ENCODE assay signal across 9 mouse cellular contexts in the genomic region with DNA sequence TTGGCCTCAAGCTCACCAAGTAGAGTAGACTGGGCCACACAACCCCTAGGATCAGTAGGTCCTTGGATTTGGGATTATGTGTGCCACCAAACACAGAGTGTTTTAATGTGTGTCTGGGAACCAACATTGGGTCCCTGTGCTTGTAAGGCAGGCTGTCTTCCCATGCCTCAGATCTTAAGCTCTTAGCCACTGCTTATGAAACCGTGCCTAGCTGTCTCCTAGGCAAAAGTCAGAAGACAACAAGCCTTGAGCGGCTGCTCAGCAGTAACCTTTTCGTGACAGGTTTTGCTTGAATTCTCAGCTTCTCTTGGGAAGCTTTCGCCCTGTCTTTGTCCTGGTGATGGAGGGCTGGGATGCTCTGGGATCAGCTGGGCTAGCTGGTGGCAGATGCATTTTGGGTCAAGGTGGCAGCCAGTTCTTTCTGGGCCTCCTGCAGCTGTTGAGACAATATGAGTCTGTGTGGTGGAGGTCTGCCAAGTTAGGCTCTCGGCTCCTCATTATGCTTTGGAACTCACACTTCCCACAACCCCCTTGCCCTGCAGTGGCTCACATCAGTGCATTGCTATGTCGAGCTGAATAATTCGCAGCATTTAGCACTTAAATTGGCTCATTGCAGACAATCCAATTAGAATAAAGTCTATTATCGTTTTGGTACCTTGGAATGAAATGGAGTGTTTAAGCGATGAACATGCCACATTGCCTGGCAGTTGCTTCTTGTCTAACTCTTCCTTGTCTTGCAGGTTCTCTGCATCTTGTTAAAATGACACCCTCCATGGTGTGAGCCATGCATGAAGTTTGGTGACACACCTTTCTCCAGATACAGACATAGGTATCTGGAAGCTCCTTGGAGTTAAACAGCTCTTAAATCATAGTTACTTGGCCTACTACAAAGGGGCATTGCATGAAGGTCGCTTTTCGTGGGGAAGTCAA.
A peak's percentile ranks its signal among the peaks of the same experiment; 100 is the strongest.
DNase-seq lines count a peak whose midpoint lies in the region; TF ChIP-seq lines count a peak whose summit lies in the region.
"Had no signal": no experiment of that assay in that cellular context is flagged by ENCODE, and none has a peak within 500 bp of the region (broad histone marks: within the 10 kb centered on the region; RNA-seq: fewer than 3 reads in every experiment).

No protein-coding gene starts in this region.

- peak; percentile 33 for DNase-seq in kidney, postnatal 14 days
- no peak for DNase-seq in kidney, adult 2 months
- peak; percentile 61 to 65 for DNase-seq in frontal cortex, adult 2 months (ENCODE audit: extremely low spot score in 1 of 2, low spot score in 1 of 2)
- DNase-seq in left cerebral cortex, adult 18-20 months (ENCODE audit: low spot score in 2 of 2) = peak; percentile 32 to 52
- peak; percentile 69 for DNase-seq in right cerebral cortex, adult 18-20 months
- DNase-seq in adrenal gland, adult 2 months = no peak
- no peak for DNase-seq in urinary bladder, adult 18-20 months (ENCODE audit: low spot score in 2 of 2)
- DNase-seq: cerebellum, adult 9-10 months; liver, embryonic 13.5 days had no signal

- no peak for TF ChIP-seq POLR2A in kidney, adult 2 months (IDR thresholded peaks at IDR 0.05; ENCODE audit: low read depth, low read length)

- peaks cover under 1% of the 10 kb centered on the region for H3K4me1 ChIP-seq in kidney, adult 2 months (ENCODE audit: control insufficient read depth, insufficient read depth, low read length)
- H3K4me1 ChIP-seq: liver, embryonic 13.5 days had no signal

- TF ChIP-seq CTCF in kidney, adult 2 months (conservative IDR thresholded peaks at IDR 0.05; ENCODE audit: insufficient read depth, insufficient read length, low read depth, low read length) = no peak

- H3K27ac ChIP-seq in kidney, adult 2 months (ENCODE audit: insufficient read depth, low read depth, low read length) = no peak overlapping the region
- H3K27ac ChIP-seq: liver, embryonic 13.5 days had no signal

- H3K36me3 ChIP-seq in kidney, adult 2 months (ENCODE audit: control insufficient read depth, insufficient read depth, low read length) = no peaks in the 10 kb centered on the region
- H3K36me3 ChIP-seq: liver, embryonic 13.5 days had no signal

- no peaks in the 10 kb centered on the region for H3K27me3 ChIP-seq in kidney, adult 2 months (replicated peaks; ENCODE audit: control insufficient read depth, insufficient read depth, low read length)
- H3K27me3 ChIP-seq: liver, embryonic 13.5 days had no signal

- no peak overlapping the region for H3K4me3 ChIP-seq in kidney, adult 2 months (ENCODE audit: insufficient read depth, low read depth, low read length)
- H3K4me3 ChIP-seq: liver, embryonic 13.5 days had no signal

- WGBS in kidney, adult 2 months = 75% methylated on average over 11 of the region's 11 CpGs

Comparison
In these comparisons a context has a peak if more than half of its experiments do, and no peak if none do; other contexts are left out.
1. DNase-seq: peak in kidney, postnatal 14 days (single experiment), frontal cortex, adult 2 months (2 of 2), left cerebral cortex, adult 18-20 months (2 of 2) and right cerebral cortex, adult 18-20 months (single experiment); none in kidney, adult 2 months (single experiment), adrenal gland, adult 2 months (single experiment) and urinary bladder, adult 18-20 months (0 of 2).